In the genomic region with DNA sequence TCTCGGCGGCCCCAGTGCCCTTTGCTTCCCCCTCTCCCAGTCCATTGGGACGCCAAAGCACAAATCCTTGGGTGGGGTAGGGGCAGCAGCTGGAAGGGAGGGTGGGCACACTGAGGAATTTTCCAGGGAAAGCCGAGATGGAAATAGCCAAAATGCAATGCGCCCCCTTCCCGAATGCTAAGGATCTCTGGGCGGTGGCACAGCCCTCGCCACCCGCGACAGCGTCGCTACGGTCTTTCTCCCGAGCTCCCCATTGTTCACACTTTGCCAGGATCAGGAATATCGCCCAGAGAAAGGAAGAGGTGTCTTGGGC, we compare ENCODE assay signal across 8 mouse cellular contexts. TPM values are rescaled to one million over a fixed set of nuclear protein-coding genes. Genes with fewer than 3 reads are reported as not detected.
DNase-seq lines count a peak whose midpoint lies in the region; ATAC-seq and TF ChIP-seq lines count a peak whose summit lies in the region.

No protein-coding gene starts in this region.

- under 1% methylated on average over 15 of the region's 15 CpGs for WGBS in liver, embryonic 12.5 days (ENCODE audit: insufficient replicate concordance)

- H3K27me3 ChIP-seq in testis, adult 2 months (ENCODE audit: control insufficient read depth, insufficient read depth, low read length): no peaks in the 10 kb centered on the region
- peaks cover 57% of the 10 kb centered on the region for H3K27me3 ChIP-seq in liver, embryonic 12.5 days (replicated peaks)

- H3K36me3 ChIP-seq in testis, adult 2 months (ENCODE audit: control insufficient read depth, insufficient read depth, low read length): no peaks in the 10 kb centered on the region
- no peaks in the 10 kb centered on the region for H3K36me3 ChIP-seq in liver, embryonic 12.5 days

- peaks cover 20% of the 10 kb centered on the region for H3K4me1 ChIP-seq in testis, adult 2 months (ENCODE audit: control insufficient read depth, insufficient read depth, low read length)
- peaks cover 15% of the 10 kb centered on the region for H3K4me1 ChIP-seq in liver, embryonic 12.5 days

- no peak for TF ChIP-seq CTCF in gastrocnemius, adult 2 months (IDR thresholded peaks at IDR 0.05)
- TF ChIP-seq CTCF in testis, adult 2 months (IDR thresholded peaks at IDR 0.05; ENCODE audit: control insufficient read depth, insufficient read depth, insufficient replicate concordance, low read depth, low read length): no peak

- ATAC-seq in liver, embryonic 12.5 days: no peak

- H3K9me3 ChIP-seq in liver, embryonic 12.5 days (replicated peaks): no peaks in the 10 kb centered on the region

- H3K4me2 ChIP-seq in liver, embryonic 12.5 days: peak overlapping the region; percentile 69

- no peak overlapping the region for H3K9ac ChIP-seq in liver, embryonic 12.5 days

- TF ChIP-seq POLR2A in testis, adult 2 months (IDR thresholded peaks at IDR 0.05; ENCODE audit: control insufficient read depth, low read depth, low read length): no peak

- intact Hi-C loops in gastrocnemius, adult 2 months (cut with DNase I): loop anchor here (10.0 kb wide), 1 partner anchor 183 kb away; no protein-coding TSS in a partner anchor
- intact Hi-C loops in gastrocnemius, postnatal 14 days (cut with DNase I; ENCODE audit: low total_unique reads): no loop called here

- peak overlapping the region; percentile 80 for H3K4me3 ChIP-seq in gastrocnemius, adult 2 months
- peak overlapping the region; percentile 59 for H3K4me3 ChIP-seq in testis, adult 2 months (ENCODE audit: control insufficient read depth, low read depth, low read length)
- peak overlapping the region; percentile 49 for H3K4me3 ChIP-seq in liver, embryonic 12.5 days

- no peak for DNase-seq in gastrocnemius, adult 2 months
- no peak for DNase-seq in gastrocnemius, postnatal 14 days
- DNase-seq in testis, postnatal 14 days (ENCODE audit: low spot score): no peak
- no peak for DNase-seq in natural killer cell, adult 2 months (ENCODE audit: low spot score in 2 of 2)
- no peak for DNase-seq in adipocyte (ENCODE audit: low spot score)
- DNase-seq in urinary bladder, postnatal 10 days (ENCODE audit: low spot score): no peak

- peak overlapping the region; percentile 65 for H3K27ac ChIP-seq in gastrocnemius, adult 2 months
- no peak overlapping the region for H3K27ac ChIP-seq in testis, adult 2 months (ENCODE audit: control insufficient read depth, insufficient read depth, low read depth, low read length)
- no peak overlapping the region for H3K27ac ChIP-seq in liver, embryonic 12.5 days

RNA-seq across cellular contexts. Expression of a gene that starts 1.3 kb away (rescaled TPM):
- total RNA-seq in gastrocnemius, adult 2 months (2021): 10 to 100 TPM; 11.6 to 14.6 TPM
- total RNA-seq in gastrocnemius, postnatal 14 days (2021): 10 to 100 TPM; 36.8 to 51.7 TPM
- 5.5 and 5.9 TPM in 2 replicates for polyA plus RNA-seq in testis, adult 2 months (2012; rRNA removed)
- polyA plus RNA-seq in liver, embryonic 12.5 days (2016; fragmentation: Nextera tagmentation; extraction: Ambion mirVana): 8.5 and 10.3 TPM in 2 replicates
